Mouse (Mus musculus) left cerebral cortex, postnatal 4 days (tissue): ENCODE measurements around the gene Ankrd28. TPM values are rescaled to one million over a fixed set of nuclear protein-coding genes. Genes with fewer than 3 reads are reported as not detected.
A peak's percentile ranks its signal among the peaks of the same experiment; 100 is the strongest.
"Not testable (repeated sequence)": the region's sequence is repeated elsewhere in the genome, so short reads cannot be mapped to it uniquely, and the experiment has no call there.

ENCODE experiments used
- DNase-seq: peaks from one replicate; pipeline ENCODE4 v3.0.0-alpha.2; 2022
- intact Hi-C: fragments of 180-260 bp; cut with DNase I; formaldehyde crosslinking; loops from one replicate; pipeline ENCODE4 v1.15.1; 2025
- total RNA-seq, 2 experiments: library from RNA; stranded (reverse); gene quantifications; 2 replicates each; pipeline ENCODE4 v1.2.3; 2021

Ankrd28 gene
- total RNA-seq, 2 experiments from 2014 or later, result 57.5 to 60.8 TPM

GRCm38 (mm10) chr14:31795535-31795934 is 34.9 kb downstream of the Ankrd28 start:
- no peak for DNase-seq
- intact Hi-C loops, result loop anchor here (2.0 to 10.0 kb wide), 3 partner anchors 139 to 281 kb away; no protein-coding TSS in a partner anchor

- DNase-seq, result no peak
- intact Hi-C loops, result loop anchor here (2.0 to 10.0 kb wide), 4 partner anchors 137 to 282 kb away; no protein-coding TSS in a partner anchor
Measured at GRCm38 (mm10) chr14:31794776-31795126, 35.7 kb downstream of the Ankrd28 start.

DNA sequence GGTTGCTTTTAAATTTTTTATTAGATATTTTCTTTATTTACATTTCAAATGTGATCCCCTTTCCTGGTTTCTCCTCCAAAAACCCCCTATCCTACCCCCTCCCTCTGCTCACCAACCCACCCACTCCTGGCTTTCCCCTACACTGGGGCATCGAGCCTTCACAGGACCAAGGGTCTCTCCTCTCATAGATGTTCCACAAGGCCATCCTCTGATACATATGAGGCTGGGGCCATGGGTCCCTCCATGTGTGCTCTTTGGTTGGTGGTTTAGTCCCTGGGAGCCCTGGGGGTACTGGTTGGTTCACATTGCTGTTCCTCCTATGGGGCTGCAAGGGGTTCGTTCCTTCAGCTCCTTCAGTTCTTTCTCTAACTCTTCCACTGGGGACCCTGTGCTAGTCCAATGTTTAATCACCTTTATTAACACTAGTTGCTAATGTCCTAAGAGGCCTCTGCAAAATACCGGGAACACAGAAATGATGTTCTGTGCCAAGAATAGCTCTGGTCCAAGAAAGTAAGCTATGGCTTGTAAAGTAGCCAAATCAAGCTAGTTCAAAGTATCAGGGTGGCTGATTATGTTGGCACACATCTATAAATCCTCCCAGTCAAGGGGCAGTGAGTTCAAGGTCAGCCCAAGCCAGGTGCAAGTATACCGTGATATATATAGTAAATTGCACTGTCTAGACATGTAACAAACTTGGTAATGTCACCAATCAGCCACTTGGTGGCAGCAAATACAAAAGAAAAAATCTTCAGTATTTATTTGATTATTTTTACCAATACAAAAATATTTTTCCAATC is 36.3 kb downstream of the Ankrd28 start:
- DNase-seq, result no peak
- intact Hi-C loops, result loop anchor here (2.0 to 10.0 kb wide), 3 partner anchors 137 to 283 kb away; no protein-coding TSS in a partner anchor

GRCm38 (mm10) chr14:31790797-31791196 is 39.7 kb downstream of the Ankrd28 start:
- intact Hi-C loops, result loop anchor here (5.0 to 10.0 kb wide), 2 partner anchors 133 to 144 kb away; no protein-coding TSS in a partner anchor
- no peak for DNase-seq

GRCm38 (mm10) chr14:31786906-31787305 is 43.5 kb downstream of the Ankrd28 start:
- intact Hi-C loops, result no loop called here
- no peak for DNase-seq

DNA sequence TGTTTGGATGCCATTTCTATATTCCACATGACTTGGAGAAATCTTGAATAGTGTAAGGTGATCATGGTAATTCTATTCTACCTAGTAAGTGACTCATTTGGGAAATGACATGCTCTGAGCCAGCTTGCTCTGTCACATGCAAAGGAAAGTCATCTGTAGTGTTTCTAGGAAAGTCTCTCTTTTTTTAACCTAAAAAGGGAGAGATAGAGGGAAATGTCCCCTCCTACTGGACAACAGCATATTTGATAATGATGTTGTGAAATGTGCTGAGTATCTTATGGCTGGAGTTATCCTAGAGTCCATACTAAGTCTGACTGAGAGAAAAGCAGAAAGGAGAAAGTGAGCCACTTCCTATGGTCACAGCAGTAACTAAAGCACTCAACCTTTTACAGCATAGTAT is 44.8 kb downstream of the Ankrd28 start:
- no peak for DNase-seq
- intact Hi-C loops, result no loop called here

- intact Hi-C loops, result no loop called here
- no peak for DNase-seq
Measured at GRCm38 (mm10) chr14:31784975-31785374, 45.5 kb downstream of the Ankrd28 start.

DNA sequence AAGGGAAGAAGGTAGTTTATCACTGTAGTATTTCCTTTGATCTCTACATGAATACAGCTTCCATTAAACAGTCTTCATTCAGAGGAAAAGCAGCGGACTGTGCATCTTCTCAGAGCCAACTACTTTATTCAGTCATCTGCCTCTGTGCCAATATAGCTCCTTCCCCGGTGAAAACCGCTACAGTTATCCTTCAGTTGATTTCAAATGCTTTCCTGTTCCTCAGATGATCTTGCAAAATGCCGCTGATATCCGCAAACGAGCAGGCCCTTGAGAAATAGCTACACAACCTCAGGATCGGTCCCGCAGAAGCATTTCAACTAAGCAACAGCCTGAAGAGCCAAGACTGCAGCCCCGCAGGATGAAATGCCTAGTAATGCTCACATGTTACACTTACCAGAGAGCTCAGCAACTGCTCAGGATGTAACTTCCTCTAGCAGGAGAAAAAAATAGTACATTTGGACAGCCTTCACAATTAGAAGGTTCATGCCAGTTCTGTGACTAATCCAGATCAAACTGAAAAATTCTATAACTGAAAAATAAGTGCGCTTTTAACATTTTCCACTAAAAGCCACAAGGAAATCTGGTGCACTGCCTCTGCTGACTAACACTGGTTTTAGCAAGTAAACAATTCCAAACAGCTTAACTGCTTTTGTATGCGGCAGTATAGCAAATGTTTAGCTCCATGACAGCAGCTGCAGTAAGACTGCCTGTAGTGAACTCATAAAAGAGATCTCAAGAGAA is 49.0 kb downstream of the Ankrd28 start:
- intact Hi-C loops, result no loop called here
- peak; percentile 20 for DNase-seq

- DNase-seq, result no peak
Measured at GRCm38 (mm10) chr14:31780412-31781233, 49.8 kb downstream of the Ankrd28 start.

GRCm38 (mm10) chr14:31773518-31773917 is 56.9 kb downstream of the Ankrd28 start:
- intact Hi-C loops, result no loop called here

More at GRCm38 (mm10) chr14:31780412-31781233, 49.8 kb downstream of the Ankrd28 start:
- intact Hi-C loops, result no loop called here

DNA sequence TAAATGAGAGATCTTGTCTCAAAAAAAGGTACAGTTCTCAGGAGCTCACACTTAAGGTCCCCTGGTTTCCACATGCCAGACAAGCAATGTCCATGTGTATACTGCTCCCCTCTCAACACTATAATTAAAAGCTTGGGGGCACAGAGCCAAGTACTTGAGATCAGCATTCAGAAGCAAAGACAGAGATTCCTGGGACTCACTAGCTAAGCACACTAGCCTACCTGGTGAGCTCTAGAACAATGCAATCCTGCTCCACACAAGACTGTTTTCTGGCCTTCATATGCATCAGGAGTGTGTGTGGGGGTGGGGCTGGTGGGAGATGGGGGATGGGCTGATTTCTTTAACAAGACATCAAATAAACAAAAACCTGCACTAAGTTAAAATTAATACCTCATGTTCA is 58.2 kb downstream of the Ankrd28 start:
- DNase-seq, result no peak
- intact Hi-C loops, result no loop called here

More at GRCm38 (mm10) chr14:31773518-31773917, 56.9 kb downstream of the Ankrd28 start:
- DNase-seq, result no peak

GRCm38 (mm10) chr14:31768531-31768930 is 61.9 kb downstream of the Ankrd28 start:
- intact Hi-C loops, result no loop called here

DNA sequence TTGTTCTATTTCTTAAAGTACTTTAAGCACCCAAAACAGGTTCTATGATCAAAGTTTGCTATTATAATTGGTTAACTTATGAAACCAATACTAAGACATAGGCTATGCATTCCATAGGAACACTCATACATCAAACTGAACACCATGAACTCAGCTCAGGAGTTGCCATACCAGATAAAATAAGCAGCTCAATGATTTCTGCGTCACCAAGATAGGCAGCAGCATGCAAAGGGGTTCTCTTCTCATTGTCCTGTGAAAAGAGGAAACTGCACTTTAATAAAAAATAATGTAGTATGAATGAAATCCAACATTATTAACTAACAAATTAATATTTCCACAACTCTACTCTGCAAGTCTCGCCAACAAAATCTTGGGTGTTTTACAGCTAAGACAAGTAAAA is 66.4 kb downstream of the Ankrd28 start:
- intact Hi-C loops, result no loop called here

More at GRCm38 (mm10) chr14:31768531-31768930, 61.9 kb downstream of the Ankrd28 start:
- DNase-seq, result no peak

GRCm38 (mm10) chr14:31761727-31762126 is 68.7 kb downstream of the Ankrd28 start:
- DNase-seq, result no peak
- intact Hi-C loops, result no loop called here

More for the DNA sequence above, 66.4 kb downstream of the Ankrd28 start:
- no peak for DNase-seq

DNA sequence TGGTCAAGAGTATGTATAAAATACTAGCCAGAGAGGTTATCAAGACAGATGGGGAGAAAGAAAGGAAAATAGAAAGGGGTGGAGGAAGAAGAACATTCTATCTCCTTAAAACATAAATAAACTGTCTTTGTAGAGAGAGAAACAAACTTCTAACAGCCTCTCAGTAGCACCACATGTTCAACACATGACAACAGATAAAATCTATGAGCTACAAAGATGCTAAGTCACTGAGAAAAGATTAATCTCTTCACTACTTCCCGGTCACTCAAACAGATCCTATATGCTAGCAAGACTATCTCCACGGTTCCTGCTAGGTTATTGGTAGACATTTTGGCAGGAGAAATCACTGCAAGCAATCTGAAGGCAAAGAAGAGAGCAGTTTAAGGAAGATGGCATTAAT is 71.3 kb downstream of the Ankrd28 start:
- DNase-seq, result no peak
- intact Hi-C loops, result no loop called here

- intact Hi-C loops, DNase-seq: not testable (repeated sequence)
Measured at GRCm38 (mm10) chr14:31758410-31758809, 72.0 kb downstream of the Ankrd28 start.

DNA sequence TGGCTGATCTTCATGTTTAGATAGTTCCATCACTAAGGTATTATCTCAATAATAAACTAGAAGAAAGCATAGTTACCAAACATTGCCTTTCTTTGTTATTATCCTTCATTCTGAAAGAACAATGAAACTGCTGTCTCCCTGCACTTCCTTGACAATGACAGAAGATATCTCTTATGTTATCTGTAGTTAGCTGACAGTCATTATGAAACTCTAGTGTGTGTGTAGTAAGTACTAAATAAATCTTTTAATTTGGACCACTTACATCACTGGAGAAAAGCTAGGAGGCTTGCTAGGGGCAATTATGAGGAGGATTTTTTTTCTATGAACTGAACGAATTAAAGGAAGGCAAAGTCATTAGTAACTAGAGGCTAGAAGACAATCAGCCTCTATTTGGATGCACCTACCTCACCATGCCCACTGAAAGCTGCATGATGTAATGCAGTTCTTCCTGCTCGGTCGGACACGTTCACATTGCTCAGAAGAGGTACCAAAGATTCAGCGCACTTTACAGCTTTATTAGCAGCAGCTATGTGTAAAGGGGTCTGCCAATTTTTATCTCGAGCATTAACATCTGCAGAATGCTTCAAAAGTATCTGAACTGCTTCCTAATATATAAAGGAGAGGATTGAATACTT is 82.1 kb downstream of the Ankrd28 start:
- no peak for DNase-seq
- intact Hi-C loops, result no loop called here

- intact Hi-C loops, result no loop called here
Measured at GRCm38 (mm10) chr14:31742523-31742922, 87.9 kb downstream of the Ankrd28 start.

DNA sequence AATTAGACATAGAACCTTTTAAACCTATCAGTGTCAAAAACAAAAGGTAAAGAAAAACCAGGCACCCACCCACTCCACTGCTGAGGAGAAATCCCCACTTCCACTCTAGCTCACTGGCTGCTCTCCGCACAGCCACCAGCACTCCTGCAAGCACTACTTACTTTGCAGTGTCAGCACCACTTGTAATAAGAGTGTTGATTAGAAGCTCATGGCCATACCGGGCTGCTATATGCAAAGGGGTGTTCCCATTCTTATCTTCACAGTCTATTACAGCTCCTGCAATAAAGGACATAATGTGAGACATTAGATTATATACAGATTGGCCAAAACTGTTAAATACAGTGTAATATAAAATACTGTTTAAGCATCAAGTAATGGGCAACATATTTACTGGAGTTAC is 95.6 kb downstream of the Ankrd28 start:
- DNase-seq, result no peak
- intact Hi-C loops, result no loop called here

More at GRCm38 (mm10) chr14:31742523-31742922, 87.9 kb downstream of the Ankrd28 start:
- no peak for DNase-seq

DNA sequence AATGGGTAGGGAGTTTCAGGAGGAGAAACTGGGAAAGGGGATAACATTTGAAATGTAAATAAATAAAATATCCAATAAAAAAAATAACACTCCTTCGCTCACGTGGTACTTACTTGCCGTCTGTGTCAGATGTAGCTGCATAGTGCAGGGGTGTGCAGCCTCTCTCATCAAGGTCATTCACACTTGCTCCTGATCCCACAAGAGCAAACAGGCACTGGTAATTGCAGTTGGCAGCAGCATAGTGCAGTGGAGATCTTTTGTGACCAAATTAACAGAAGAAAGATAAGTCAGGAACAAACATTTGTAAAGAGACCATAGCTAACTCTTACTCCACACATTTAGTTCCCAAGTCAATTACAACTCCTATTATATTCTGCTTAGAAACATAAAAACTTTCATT is 102.9 kb downstream of the Ankrd28 start:
- DNase-seq, result no peak
- intact Hi-C loops, result no loop called here
